Mouse (Mus musculus): Measurements from ENCODE around the gene Acp5. TPM values are rescaled to one million over a fixed set of nuclear protein-coding genes. Genes with fewer than 3 reads are reported as not detected.

Gene Acp5
- total and polyA plus RNA-seq, 3 experiments: 15.6 to 17.4 TPM; not detected in 1

DNA sequence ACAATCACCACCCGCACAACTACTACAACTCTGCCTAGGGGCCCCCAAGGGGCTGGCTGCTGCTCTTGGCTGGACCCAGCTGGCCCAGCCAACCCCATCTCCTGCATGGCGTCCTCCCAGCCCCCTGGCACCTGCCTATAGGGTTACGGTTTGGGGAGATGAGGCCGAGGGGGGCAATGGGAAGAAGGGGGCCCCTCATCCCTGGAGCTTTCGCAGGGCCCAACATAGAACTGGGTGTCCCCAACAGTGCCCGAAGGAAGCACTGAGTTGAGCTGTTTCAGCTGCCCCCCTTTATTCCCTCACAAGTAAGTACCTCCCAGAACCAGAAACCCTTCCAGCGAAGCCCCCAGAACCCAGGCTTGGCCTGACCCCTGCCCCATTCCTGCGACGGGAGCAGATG lies 27.3 kb downstream of the Acp5 start:
- Histone ChIP-seq H3K4me3 (ENCODE audit: control insufficient read depth in 1 of 2, insufficient read depth in 1 of 2, low read depth in 2 of 2, low read length in 2 of 2) (no peak overlapping the region), H3K9me3 (replicated peaks; ENCODE audit: insufficient read depth, low read length) (no peaks in the 10 kb centered on the region), H3K27ac (ENCODE audit: control insufficient read depth, low read depth, low read length) (no peak overlapping the region), H3K4me1 (ENCODE audit: control insufficient read depth in 1 of 2, insufficient read depth in 2 of 2, low read length in 2 of 2) (no peaks in the 10 kb centered on the region), H3K36me3 (ENCODE audit: control insufficient read depth in 1 of 2, insufficient read depth in 2 of 2, low read length in 2 of 2) (peaks cover 0 to 5% of the 10 kb centered on the region in 2 experiments; a peak in 2 of 4 replicates), H3K79me2 (ENCODE audit: control insufficient read depth, insufficient read depth, low read length, poor library complexity) (no peaks in the 10 kb centered on the region), H3K9ac (ENCODE audit: control insufficient read depth, low read depth, low read length, poor library complexity, severe bottlenecking) (no peak overlapping the region), H3K27me3 (ENCODE audit: control insufficient read depth in 1 of 2, insufficient read depth in 2 of 2, low read length in 2 of 2) (no peaks in the 10 kb centered on the region)
- DNase-seq (ENCODE audit: low read depth, low spot score): no peak
- TF ChIP-seq POLR2AphosphoS5 (IDR thresholded peaks at IDR 0.05; ENCODE audit: borderline replicate concordance, low read depth, low read length): no peak
- no peak for TF ChIP-seq MAFK (IDR thresholded peaks at IDR 0.05; ENCODE audit: borderline replicate concordance, low read depth, low read length)
- no peak for TF ChIP-seq CHD2 (IDR thresholded peaks at IDR 0.05; ENCODE audit: low read length)
- TF ChIP-seq MYC (IDR thresholded peaks at IDR 0.05; ENCODE audit: low read depth, low read length): no peak

DNA sequence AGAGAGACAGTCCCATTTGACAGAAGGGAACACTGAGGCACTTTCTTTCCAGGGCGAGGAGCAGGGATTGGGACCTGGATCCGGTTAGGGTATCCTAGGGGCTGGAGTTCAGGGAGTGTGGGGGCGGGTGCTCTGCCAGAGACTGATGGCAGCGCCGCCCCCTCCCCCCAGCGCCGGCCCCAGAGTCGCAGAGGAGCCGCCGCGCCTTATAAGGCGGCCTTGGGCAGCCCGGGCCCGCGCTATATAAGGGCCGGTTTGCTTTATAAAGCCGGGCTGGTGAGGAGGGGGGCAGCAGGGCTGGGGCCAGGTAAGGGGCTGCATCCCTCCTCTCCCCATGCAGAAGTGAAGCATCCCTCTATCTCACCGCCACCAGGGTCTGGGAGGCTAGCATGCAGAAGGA lies 35.6 kb downstream of the Acp5 start:
- Histone ChIP-seq H3K4me3 (ENCODE audit: control insufficient read depth in 1 of 2, insufficient read depth in 1 of 2, low read depth in 2 of 2, low read length in 2 of 2) (no peak overlapping the region), H3K36me3 (ENCODE audit: control insufficient read depth in 1 of 2, insufficient read depth in 2 of 2, low read length in 2 of 2) (peaks cover 0 to 2% of the 10 kb centered on the region in 2 experiments; a peak in 1 of 4 replicates), H3K9ac (ENCODE audit: control insufficient read depth, low read depth, low read length, poor library complexity, severe bottlenecking) (no peak overlapping the region), H3K4me1 (ENCODE audit: control insufficient read depth in 1 of 2, insufficient read depth in 2 of 2, low read length in 2 of 2) (peaks cover 0 to 5% of the 10 kb centered on the region in 2 experiments; a peak in 2 of 4 replicates), H3K27ac (ENCODE audit: control insufficient read depth, low read depth, low read length) (no peak overlapping the region), H3K9me3 (replicated peaks; ENCODE audit: insufficient read depth, low read length) (no peaks in the 10 kb centered on the region), H3K79me2 (ENCODE audit: control insufficient read depth, insufficient read depth, low read length, poor library complexity) (no peaks in the 10 kb centered on the region), H3K27me3 (ENCODE audit: control insufficient read depth in 1 of 2, insufficient read depth in 2 of 2, low read length in 2 of 2) (no peaks in the 10 kb centered on the region; a peak in 1 of 4 replicates)
- no peak for DNase-seq (ENCODE audit: low read depth, low spot score)
- TF ChIP-seq TCF12 (IDR thresholded peaks at IDR 0.05; ENCODE audit: low read depth, low read length) (no peak), CHD2 (IDR thresholded peaks at IDR 0.05; ENCODE audit: low read length) (no peak), JUND (IDR thresholded peaks at IDR 0.05; ENCODE audit: low read depth, low read length) (no peak), RAD21 (IDR thresholded peaks at IDR 0.05; ENCODE audit: low read depth, low read length) (no peak), MYC (IDR thresholded peaks at IDR 0.05; ENCODE audit: low read depth, low read length) (no peak), ETS1 (IDR thresholded peaks at IDR 0.05; ENCODE audit: low read depth, low read length) (no peak), TAL1 (IDR thresholded peaks at IDR 0.05; ENCODE audit: low read length) (no peak), MYB (IDR thresholded peaks at IDR 0.05; ENCODE audit: low read depth, low read length) (no peak), MXI1 (IDR thresholded peaks at IDR 0.05; ENCODE audit: low read depth, low read length) (no peak), ZKSCAN1 (IDR thresholded peaks at IDR 0.05; ENCODE audit: low read depth, low read length) (no peak), BHLHE40 (IDR thresholded peaks at IDR 0.05; ENCODE audit: borderline replicate concordance, low read depth, low read length) (no peak), MAFK (IDR thresholded peaks at IDR 0.05; ENCODE audit: borderline replicate concordance, low read depth, low read length) (no peak), ZNF384 (IDR thresholded peaks at IDR 0.05; ENCODE audit: low read depth, low read length) (no peak), USF2 (IDR thresholded peaks at IDR 0.05; ENCODE audit: borderline replicate concordance in 1 of 2, insufficient read depth in 1 of 2, low read depth in 1 of 2, low read length in 2 of 2) (no peak), MEF2A (IDR thresholded peaks at IDR 0.05; ENCODE audit: extremely low read depth, insufficient replicate concordance, low read depth, low read length, poor library complexity, severe bottlenecking) (no peak), GABPA (IDR thresholded peaks at IDR 0.05; ENCODE audit: low read depth, low read length) (no peak), RCOR1 (IDR thresholded peaks at IDR 0.05; ENCODE audit: low read depth, low read length) (no peak)

Data from MEL (cell line).